Mouse (Mus musculus): ENCODE results near the gene Fkbp11. TPM values are rescaled to one million over a fixed set of nuclear protein-coding genes. Genes with fewer than 3 reads are reported as not detected.

Gene Fkbp11
- polyA plus RNA-seq, 1 experiment from 2014 or later, result 3.6 TPM

DNA sequence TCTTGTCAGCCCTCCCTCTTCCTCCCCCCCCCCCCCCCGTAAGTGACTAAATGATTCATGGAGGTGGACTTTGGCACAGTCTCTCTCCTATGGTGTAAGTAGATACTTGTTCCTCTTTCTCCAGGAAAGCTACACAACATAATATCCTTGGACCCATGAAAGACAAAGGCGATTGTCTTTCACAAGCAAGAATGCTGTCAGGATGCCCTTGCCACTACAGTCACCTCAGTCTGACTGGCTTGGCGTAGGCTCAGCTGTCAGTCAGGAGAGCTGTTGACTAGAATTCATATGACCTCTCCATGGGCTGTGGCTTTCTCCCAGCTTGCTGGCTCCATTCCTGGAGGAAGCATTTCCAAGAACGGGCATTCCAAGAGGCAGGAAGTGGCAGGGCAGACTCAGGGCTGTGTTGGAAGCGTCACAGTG is 13.8 kb downstream of the Fkbp11 start:
- H3K4me2 ChIP-seq (ENCODE audit: low read depth, low read length), result no peak overlapping the region
- H3K4me3 ChIP-seq (ENCODE audit: low read depth, low read length), result no peak overlapping the region
- no peaks in the 10 kb centered on the region for H3K36me3 ChIP-seq (ENCODE audit: control insufficient read depth, insufficient read depth, low read length)
- no peaks in the 10 kb centered on the region for H3K27me3 ChIP-seq (ENCODE audit: control insufficient read depth, insufficient read depth, low read length)
- no peaks in the 10 kb centered on the region for H3K9me3 ChIP-seq (ENCODE audit: control insufficient read depth, low read length)
- H3K27ac ChIP-seq (ENCODE audit: low read depth, low read length), result no peak overlapping the region
- H3K4me1 ChIP-seq (ENCODE audit: control insufficient read depth, insufficient read depth, low read length), result no peaks in the 10 kb centered on the region
- WGBS, result 83% methylated on average over 5 of the region's 5 CpGs
- no peak for ATAC-seq (ENCODE audit: low read depth)
- no peak overlapping the region for H3K9ac ChIP-seq (replicated peaks; ENCODE audit: low read depth, low read length)

DNA sequence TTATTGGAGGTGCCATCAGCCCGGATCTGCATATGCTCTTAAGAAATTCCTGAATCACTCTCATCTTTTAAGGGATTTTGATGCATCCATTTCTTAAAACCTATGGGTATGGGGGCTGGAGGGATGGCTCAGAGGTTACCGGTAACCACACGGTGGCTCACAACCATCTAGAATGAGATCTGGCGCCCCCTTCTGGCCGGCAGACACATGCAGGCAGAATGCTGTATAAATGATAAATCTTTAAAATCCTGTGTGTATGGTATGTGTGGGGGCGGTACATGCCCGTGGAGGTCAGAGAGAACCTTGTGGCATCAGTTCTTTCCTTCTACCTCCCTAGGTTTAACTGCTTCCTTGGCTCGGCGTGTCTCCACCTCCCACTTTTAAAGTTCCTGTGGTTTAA is 17.6 kb downstream of the Fkbp11 start:
- H3K9ac ChIP-seq (replicated peaks; ENCODE audit: low read depth, low read length), result no peak overlapping the region
- H3K27me3 ChIP-seq (ENCODE audit: control insufficient read depth, insufficient read depth, low read length), result 0 out of 2 replicates have a peak, but pooled peaks cover 3% of the 10 kb centered on the region
- H3K4me2 ChIP-seq (ENCODE audit: low read depth, low read length), result no peak overlapping the region
- H3K27ac ChIP-seq (ENCODE audit: low read depth, low read length), result no peak overlapping the region
- no peak for ATAC-seq (ENCODE audit: low read depth)
- no peaks in the 10 kb centered on the region for H3K4me1 ChIP-seq (ENCODE audit: control insufficient read depth, insufficient read depth, low read length)
- H3K4me3 ChIP-seq (ENCODE audit: low read depth, low read length), result no peak overlapping the region
- H3K36me3 ChIP-seq (ENCODE audit: control insufficient read depth, insufficient read depth, low read length), result no peaks in the 10 kb centered on the region
- 21% methylated on average over 9 of the region's 9 CpGs for WGBS
- H3K9me3 ChIP-seq (ENCODE audit: control insufficient read depth, low read length), result no peaks in the 10 kb centered on the region

DNA sequence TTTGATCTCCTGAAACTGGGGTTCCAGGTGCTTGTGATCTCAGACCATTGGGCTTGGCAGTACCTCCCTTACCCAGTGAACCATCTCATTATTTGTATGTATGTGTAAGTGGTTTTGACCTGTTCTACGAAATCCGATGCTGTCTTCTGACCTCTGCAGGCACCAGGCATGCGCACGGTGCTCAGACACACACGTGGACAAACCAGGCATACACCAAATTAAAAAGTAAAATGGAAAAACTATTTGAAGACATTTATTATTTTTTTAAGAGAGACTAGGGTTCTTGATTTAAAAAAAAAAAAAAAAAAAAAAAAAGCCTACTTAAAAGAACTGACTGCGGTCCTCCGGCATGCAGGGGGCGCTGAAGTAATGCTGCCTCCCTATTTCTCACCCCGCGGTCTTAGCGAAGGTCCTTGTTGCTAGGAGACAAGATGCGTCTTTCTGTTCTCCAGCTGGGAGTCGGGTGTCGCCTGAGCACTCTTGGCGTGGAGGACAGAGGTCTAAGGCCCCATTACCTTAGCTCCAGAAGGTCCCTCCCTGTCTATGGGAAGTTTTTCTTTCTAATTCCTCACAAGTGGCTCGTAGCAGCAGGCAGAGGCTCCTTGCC is 20.1 kb downstream of the Fkbp11 start, which contains the start of gene Ccdc65:
Gene Ccdc65, plus strand, starts transcription at position 442 of the 607 bp plus-strand sequence.
- WGBS, result 19% methylated on average over 16 of the region's 16 CpGs
- Histone ChIP-seq H3K27me3 (ENCODE audit: control insufficient read depth, insufficient read depth, low read length) (0 out of 2 replicates have a peak, but pooled peaks cover 3% of the 10 kb centered on the region), H3K4me1 (ENCODE audit: control insufficient read depth, insufficient read depth, low read length) (no peaks in the 10 kb centered on the region), H3K9ac (replicated peaks; ENCODE audit: low read depth, low read length) (no peak within 1 kb of the TSS), H3K4me2 (ENCODE audit: low read depth, low read length) (peak within 1 kb of the TSS; percentile 47), H3K27ac (ENCODE audit: low read depth, low read length) (no peak within 1 kb of the TSS), H3K36me3 (ENCODE audit: control insufficient read depth, insufficient read depth, low read length) (no peaks in the 10 kb centered on the region), H3K4me3 (ENCODE audit: low read depth, low read length) (peak within 1 kb of the TSS; percentile 36), H3K9me3 (ENCODE audit: control insufficient read depth, low read length) (no peaks in the 10 kb centered on the region)
- ATAC-seq (ENCODE audit: low read depth), result peak; percentile 61; the same call in 1 of the 2 replicates

DNA sequence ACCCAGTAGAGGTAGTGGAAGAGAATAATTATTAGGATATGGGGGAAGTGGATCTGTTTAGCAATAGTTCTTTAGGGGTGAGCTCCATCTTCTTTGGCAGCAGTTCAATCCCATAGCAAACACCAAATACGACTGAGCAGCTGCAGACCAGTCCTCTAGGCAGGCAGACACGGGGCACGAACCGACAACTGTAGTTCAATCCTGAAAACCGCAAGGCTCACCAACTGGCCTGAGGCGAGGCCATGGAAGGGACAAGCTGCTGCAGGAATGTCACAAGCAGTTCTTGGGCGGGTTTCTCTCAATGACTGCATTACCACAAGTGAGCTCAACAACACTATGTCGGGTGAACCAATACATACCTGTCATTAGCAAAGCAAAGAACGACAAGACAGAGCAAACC is 23.7 kb downstream of the Fkbp11 start:
- no peaks in the 10 kb centered on the region for H3K36me3 ChIP-seq (ENCODE audit: control insufficient read depth, insufficient read depth, low read length)
- WGBS, result 60% methylated on average over 9 of the region's 9 CpGs
- no peaks in the 10 kb centered on the region; the same call in 1 of the 2 replicates for H3K4me1 ChIP-seq (ENCODE audit: control insufficient read depth, insufficient read depth, low read length)
- no peak overlapping the region for H3K4me2 ChIP-seq (ENCODE audit: low read depth, low read length)
- H3K9ac ChIP-seq (replicated peaks; ENCODE audit: low read depth, low read length), result no peak overlapping the region
- no peak overlapping the region for H3K27ac ChIP-seq (ENCODE audit: low read depth, low read length)
- H3K4me3 ChIP-seq (ENCODE audit: low read depth, low read length), result no peak overlapping the region
- H3K27me3 ChIP-seq (ENCODE audit: control insufficient read depth, insufficient read depth, low read length), result peaks cover 8% of the 10 kb centered on the region; the same call in 1 of the 2 replicates
- no peaks in the 10 kb centered on the region for H3K9me3 ChIP-seq (ENCODE audit: control insufficient read depth, low read length)
- no peak for ATAC-seq (ENCODE audit: low read depth)

DNA sequence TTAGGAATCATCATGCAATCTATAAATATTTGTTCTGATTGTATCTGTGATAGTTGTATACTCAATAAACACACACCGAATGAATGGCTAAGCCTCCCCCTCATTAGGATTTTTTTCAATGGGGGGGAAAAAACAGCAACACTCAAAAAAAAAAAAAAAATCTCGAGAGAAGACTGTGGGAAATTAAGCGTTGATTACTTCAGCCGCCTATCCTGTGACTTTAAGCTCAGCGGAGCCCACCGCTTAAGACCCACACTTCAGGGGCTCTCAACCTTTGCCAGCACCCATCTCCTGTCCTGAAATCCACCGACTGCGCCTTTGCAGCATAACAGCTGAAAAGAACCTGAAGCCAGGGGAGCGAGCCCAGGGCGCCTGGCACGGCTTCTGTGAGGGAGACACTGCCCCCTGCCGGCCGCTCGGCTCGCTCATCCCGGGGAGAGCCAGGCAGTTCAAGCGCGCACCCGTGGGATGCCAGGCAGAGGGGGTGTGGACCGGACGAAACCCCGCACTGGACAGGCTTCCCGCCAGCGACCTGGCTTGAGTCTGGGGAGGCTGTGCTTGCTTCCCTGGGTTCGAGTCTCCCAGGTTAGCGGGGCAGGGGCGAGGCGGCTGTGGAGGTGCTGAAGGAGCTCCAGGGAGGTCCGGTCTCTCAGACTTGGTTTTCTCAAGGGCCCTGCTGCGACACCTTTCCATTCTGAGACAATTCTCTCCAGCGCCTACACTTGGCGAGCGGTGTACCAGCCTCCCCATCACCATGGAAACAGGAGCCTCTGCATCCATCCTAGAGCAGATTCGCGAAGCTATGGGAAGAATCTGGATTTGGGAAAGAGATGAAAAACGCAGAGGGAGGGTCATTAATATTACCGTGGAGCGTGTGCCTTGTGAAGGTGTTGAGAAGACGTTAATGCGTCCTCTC is 28.6 kb downstream of the Fkbp11 start:
- H3K27ac ChIP-seq (ENCODE audit: low read depth, low read length), result peak overlapping the region; percentile 45
- 5% methylated on average over 40 of the region's 40 CpGs for WGBS
- H3K4me3 ChIP-seq (ENCODE audit: low read depth, low read length), result peak overlapping the region; percentile 37
- no peaks in the 10 kb centered on the region for H3K36me3 ChIP-seq (ENCODE audit: control insufficient read depth, insufficient read depth, low read length)
- ATAC-seq (ENCODE audit: low read depth), result peak; percentile 91
- peaks cover 5% of the 10 kb centered on the region; the same call in 1 of the 2 replicates for H3K27me3 ChIP-seq (ENCODE audit: control insufficient read depth, insufficient read depth, low read length)
- H3K9me3 ChIP-seq (ENCODE audit: control insufficient read depth, low read length), result no peaks in the 10 kb centered on the region
- H3K4me1 ChIP-seq (ENCODE audit: control insufficient read depth, insufficient read depth, low read length), result no peaks in the 10 kb centered on the region; the same call in 1 of the 2 replicates
- H3K4me2 ChIP-seq (ENCODE audit: low read depth, low read length), result peak overlapping the region; percentile 61
- H3K9ac ChIP-seq (replicated peaks; ENCODE audit: low read depth, low read length), result peak overlapping the region; percentile 29; the same call in 1 of the 2 replicates

DNA sequence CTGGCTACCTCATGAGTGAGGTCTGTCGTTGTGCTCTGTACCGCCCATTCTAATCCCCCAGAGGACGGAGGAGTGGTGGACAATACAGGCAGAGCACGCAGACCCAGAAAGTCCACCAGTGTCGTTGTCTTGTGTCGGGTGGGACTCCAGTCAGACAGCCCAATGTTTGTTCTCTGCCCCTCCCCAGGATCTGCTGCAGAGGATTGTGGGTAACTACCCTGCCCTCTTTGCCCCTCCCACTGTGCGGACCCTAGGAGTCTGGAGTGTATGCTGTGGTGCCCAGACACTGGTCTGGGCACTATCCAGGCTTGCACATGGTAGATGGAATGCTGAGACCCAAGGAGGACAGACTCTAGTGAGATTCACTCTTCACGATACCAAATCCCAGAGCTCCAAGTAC is 31.8 kb downstream of the Fkbp11 start:
- Histone ChIP-seq H3K9me3 (ENCODE audit: control insufficient read depth, low read length) (no peaks in the 10 kb centered on the region), H3K9ac (replicated peaks; ENCODE audit: low read depth, low read length) (no peak overlapping the region), H3K4me2 (ENCODE audit: low read depth, low read length) (no peak overlapping the region), H3K27ac (ENCODE audit: low read depth, low read length) (no peak overlapping the region), H3K36me3 (ENCODE audit: control insufficient read depth, insufficient read depth, low read length) (no peaks in the 10 kb centered on the region), H3K4me3 (ENCODE audit: low read depth, low read length) (no peak overlapping the region), H3K4me1 (ENCODE audit: control insufficient read depth, insufficient read depth, low read length) (no peaks in the 10 kb centered on the region; the same call in 1 of the 2 replicates), H3K27me3 (ENCODE audit: control insufficient read depth, insufficient read depth, low read length) (peaks cover 3% of the 10 kb centered on the region; the same call in 1 of the 2 replicates)
- ATAC-seq (ENCODE audit: low read depth), result no peak
- 50% methylated on average over 8 of the region's 8 CpGs for WGBS

DNA sequence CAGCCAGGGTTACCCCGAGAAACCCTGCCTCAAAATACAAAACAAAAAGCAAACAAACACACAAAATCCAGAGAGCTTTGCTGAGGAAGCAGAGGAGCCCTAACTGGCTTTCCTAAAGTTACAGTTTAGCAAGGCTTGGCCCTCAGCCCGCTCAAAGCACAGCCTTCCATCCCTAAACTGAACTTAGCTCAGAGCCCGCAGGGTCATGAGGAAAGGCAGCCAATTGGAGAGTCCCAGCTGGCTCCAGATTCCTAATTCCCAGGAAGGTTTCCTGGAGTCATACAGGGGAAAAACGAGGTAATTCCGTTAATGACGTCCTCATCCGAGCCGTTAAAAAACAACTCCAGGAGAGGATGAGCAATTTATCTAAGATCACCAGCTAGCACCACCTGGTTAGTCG is 32.3 kb downstream of the Fkbp11 start:
- H3K4me1 ChIP-seq (ENCODE audit: control insufficient read depth, insufficient read depth, low read length), result no peaks in the 10 kb centered on the region; the same call in 1 of the 2 replicates
- no peaks in the 10 kb centered on the region for H3K27me3 ChIP-seq (ENCODE audit: control insufficient read depth, insufficient read depth, low read length)
- 36% methylated on average over 9 of the region's 9 CpGs for WGBS
- H3K4me2 ChIP-seq (ENCODE audit: low read depth, low read length), result no peak overlapping the region
- no peak overlapping the region for H3K4me3 ChIP-seq (ENCODE audit: low read depth, low read length)
- H3K36me3 ChIP-seq (ENCODE audit: control insufficient read depth, insufficient read depth, low read length), result no peaks in the 10 kb centered on the region
- H3K9me3 ChIP-seq (ENCODE audit: control insufficient read depth, low read length), result no peaks in the 10 kb centered on the region
- no peak overlapping the region for H3K9ac ChIP-seq (replicated peaks; ENCODE audit: low read depth, low read length)
- H3K27ac ChIP-seq (ENCODE audit: low read depth, low read length), result no peak overlapping the region
- no peak for ATAC-seq (ENCODE audit: low read depth)

DNA sequence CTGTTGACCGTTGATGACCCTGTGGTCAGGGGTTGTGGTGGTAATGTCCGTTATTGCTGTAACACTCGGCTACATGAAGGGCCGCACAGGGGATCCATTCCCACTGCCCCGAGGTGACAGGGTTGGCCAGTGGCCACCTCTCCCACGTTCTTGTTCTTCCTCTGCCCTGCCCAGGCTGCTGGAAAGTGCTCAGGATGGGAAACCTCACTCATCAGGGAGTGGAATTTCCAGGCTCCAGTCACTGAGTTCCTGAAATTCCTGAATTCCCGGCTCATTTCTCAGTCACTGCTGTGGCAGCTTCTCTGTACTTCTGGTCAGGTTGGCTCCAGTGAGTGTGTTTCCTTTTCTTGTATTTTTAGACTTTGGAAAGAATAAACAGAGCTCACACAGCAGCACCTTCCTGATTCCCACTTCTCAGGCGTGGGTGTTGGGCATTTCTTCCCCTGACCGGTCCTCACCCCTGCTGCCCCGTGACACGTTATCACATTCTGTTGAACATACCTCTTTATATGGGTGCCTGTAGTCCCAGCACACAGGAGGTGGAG is 35.8 kb downstream of the Fkbp11 start:
- Histone ChIP-seq H3K4me1 (ENCODE audit: control insufficient read depth, insufficient read depth, low read length) (no peaks in the 10 kb centered on the region), H3K27ac (ENCODE audit: low read depth, low read length) (no peak overlapping the region), H3K9ac (replicated peaks; ENCODE audit: low read depth, low read length) (no peak overlapping the region), H3K36me3 (ENCODE audit: control insufficient read depth, insufficient read depth, low read length) (no peaks in the 10 kb centered on the region), H3K4me2 (ENCODE audit: low read depth, low read length) (no peak overlapping the region), H3K9me3 (ENCODE audit: control insufficient read depth, low read length) (no peaks in the 10 kb centered on the region), H3K27me3 (ENCODE audit: control insufficient read depth, insufficient read depth, low read length) (no peaks in the 10 kb centered on the region), H3K4me3 (ENCODE audit: low read depth, low read length) (no peak overlapping the region)
- WGBS, result 59% methylated on average over 11 of the region's 11 CpGs
- ATAC-seq (ENCODE audit: low read depth), result no peak

Data from neural tube, embryonic 14.5 days (tissue).